Mouse (Mus musculus) heart, postnatal 0 days (tissue): Measurements from ENCODE around the gene Socs1. TPM values are rescaled to one million over a fixed set of nuclear protein-coding genes. Genes with fewer than 3 reads are reported as not detected.

Source experiments
- ATAC-seq: fragments of 200-750 bp; cut with Nextera tagmentation; 2 replicates; pipeline ENCODE4 v1.8.0; 2017; ENCODE audit warnings: low read depth, moderate number of reproducible peaks, moderate library complexity; ENCODE audit not compliant: insufficient read depth
- DNase-seq: peaks from one replicate; pipeline ENCODE4 v3.0.0-alpha.2; 2016; ENCODE audit warnings: low spot score
- H3K27ac ChIP-seq: fragments of 300-500 bp; sonication (generic); 2 replicates; pipeline ENCODE4 v1.5.1; 2014; ENCODE audit warnings: low read depth, mild to moderate bottlenecking
- H3K27me3 ChIP-seq: fragments of 300-500 bp; sonication (generic); 2 replicates; pipeline ENCODE4 v1.6.1; 2014; ENCODE audit warnings: low read length, mixed read lengths; ENCODE audit not compliant: control insufficient read depth, insufficient read depth
- H3K36me3 ChIP-seq: fragments of 300-500 bp; sonication (generic); replicated peaks from 2 replicates; pipeline ENCODE4 v1.6.1; 2014; ENCODE audit warnings: low read length, mixed read lengths; ENCODE audit not compliant: control insufficient read depth, insufficient read depth
- H3K4me1 ChIP-seq: fragments of 300-500 bp; sonication (generic); 2 replicates; pipeline ENCODE4 v1.6.1; 2014; ENCODE audit warnings: antibody characterized with exemption; ENCODE audit not compliant: control insufficient read depth, insufficient read depth
- H3K4me2 ChIP-seq: fragments of 300-500 bp; sonication (generic); 2 replicates; pipeline ENCODE4 v1.6.1; 2014; ENCODE audit warnings: low read depth, mild to moderate bottlenecking, low read length, moderate library complexity
- H3K4me3 ChIP-seq: fragments of 300-500 bp; sonication (generic); 2 replicates; pipeline ENCODE4 v1.5.1; 2014; ENCODE audit warnings: low read depth, low read length
- H3K9ac ChIP-seq: fragments of 300-500 bp; sonication (generic); replicated peaks from 2 replicates; pipeline ENCODE4 v1.6.1; 2014; ENCODE audit warnings: low read depth, low read length, mixed read lengths
- H3K9me3 ChIP-seq: fragments of 300-500 bp; sonication (generic); replicated peaks from 2 replicates; pipeline ENCODE4 v1.6.1; 2016; ENCODE audit warnings: low read length; ENCODE audit not compliant: control insufficient read depth
- CTCF ChIP-seq: IDR thresholded peaks from 2 replicates; pipeline ENCODE4 v1.5.1; 2016; ENCODE audit warnings: antibody characterized with exemption, control low read depth, low read depth
- EP300 ChIP-seq: IDR thresholded peaks from 2 replicates; pipeline ENCODE4 v1.6.1; 2016; ENCODE audit warnings: antibody characterized with exemption, low read depth
- WGBS: fragments of 180-500 bp; shearing (Covaris S2); extraction: QIAGEN DNeasy Blood & Tissue Kit; methylation state at CpG from one replicate; pipeline ENCODE4 v1.1.7; 2014; 5-methylcytosine and 5-hydroxymethylcytosine counted together
- polyA plus RNA-seq: library from polyadenylated mRNA; unstranded; fragments of >200 nt; fragmentation: Nextera tagmentation; extraction: Ambion mirVana; gene quantifications from 2 replicates; pipeline ENCODE4 v1.2.1, GENCODE M21; 2015
- total RNA-seq: library from RNA; depleted of rRNA; stranded (reverse); fragments of >200 nt; gene quantifications from 2 replicates; pipeline ENCODE4 v1.2.3, GENCODE M21; 2014; ENCODE audit warnings: low replicate concordance

Socs1 gene
- total and polyA plus RNA-seq, 2 experiments from 2014 or later = 0.80 to 2.7 TPM

- Histone ChIP-seq H3K4me3 (peak overlapping the region; percentile 79), H3K27me3 (no peaks in the 10 kb centered on the region), H3K9ac (peak overlapping the region; percentile 73), H3K27ac (peak overlapping the region; percentile 94), H3K4me2 (peak overlapping the region; percentile 93), H3K4me1 (peaks cover 28% of the 10 kb centered on the region), H3K36me3 (no peaks in the 10 kb centered on the region), H3K9me3 (no peaks in the 10 kb centered on the region)
- WGBS = 1% methylated on average over 9 of the region's 9 CpGs
- TF ChIP-seq EP300 (no peak), CTCF (peak; percentile 84)
- peak; percentile 92 for DNase-seq
- peak; percentile 46 for ATAC-seq
Measured at GRCm38 (mm10) chr16:10786288-10786687, 952 bp upstream of the Socs1 start.

GRCm38 (mm10) chr16:10784793-10785370 lies 454 bp downstream of the Socs1 start:
- peak; percentile 89 for TF ChIP-seq CTCF
- no peak; the same call in 1 of the 2 replicates for TF ChIP-seq EP300
- Histone ChIP-seq H3K4me2 (peak overlapping the region; percentile 93), H3K4me3 (peak overlapping the region; percentile 79), H3K9ac (peak overlapping the region; percentile 73), H3K4me1 (peaks cover 28% of the 10 kb centered on the region), H3K9me3 (no peaks in the 10 kb centered on the region), H3K27me3 (no peaks in the 10 kb centered on the region), H3K36me3 (no peaks in the 10 kb centered on the region), H3K27ac (peak overlapping the region; percentile 94)
- ATAC-seq = peak; percentile 77
- WGBS = under 1% methylated on average over 25 of the region's 55 CpGs
- peak; percentile 79 for DNase-seq

- peak overlapping the region; percentile 93 for H3K4me2 ChIP-seq
- H3K36me3 ChIP-seq = no peaks in the 10 kb centered on the region
- H3K9me3 ChIP-seq = no peaks in the 10 kb centered on the region
- H3K4me1 ChIP-seq = peaks cover 28% of the 10 kb centered on the region
- peak overlapping the region; percentile 27 for H3K9ac ChIP-seq
- no peak for ATAC-seq
- peak overlapping the region; percentile 79 for H3K4me3 ChIP-seq
- H3K27ac ChIP-seq = peak overlapping the region; percentile 94; the same call in 1 of the 2 replicates
- TF ChIP-seq EP300 (no peak), CTCF (no peak)
- no peaks in the 10 kb centered on the region for H3K27me3 ChIP-seq
- peak; percentile 37 for DNase-seq
- 2% methylated on average over 81 of the region's 81 CpGs for WGBS
Measured at GRCm38 (mm10) chr16:10783883-10784792, 1.2 kb downstream of the Socs1 start.

GRCm38 (mm10) chr16:10783451-10783850 lies 1.9 kb downstream of the Socs1 start:
- peak overlapping the region; percentile 79; the same call in 1 of the 2 replicates for H3K4me3 ChIP-seq
- H3K27ac ChIP-seq = no peak overlapping the region
- no peak for DNase-seq
- WGBS = 71% methylated on average over 8 of the region's 8 CpGs
- no peak for TF ChIP-seq EP300
- no peak for TF ChIP-seq CTCF
- peaks cover 28% of the 10 kb centered on the region for H3K4me1 ChIP-seq
- H3K27me3 ChIP-seq = no peaks in the 10 kb centered on the region
- no peaks in the 10 kb centered on the region for H3K9me3 ChIP-seq
- no peak for ATAC-seq
- H3K9ac ChIP-seq = no peak overlapping the region
- peak overlapping the region; percentile 93; the same call in 1 of the 2 replicates for H3K4me2 ChIP-seq
- no peaks in the 10 kb centered on the region for H3K36me3 ChIP-seq

GRCm38 (mm10) chr16:10783152-10783434 lies 2.2 kb downstream of the Socs1 start:
- Histone ChIP-seq H3K9ac (no peak overlapping the region), H3K27me3 (no peaks in the 10 kb centered on the region), H3K4me3 (peak overlapping the region; percentile 79; the same call in 1 of the 2 replicates), H3K4me2 (peak overlapping the region; percentile 93; the same call in 1 of the 2 replicates), H3K36me3 (no peaks in the 10 kb centered on the region), H3K27ac (no peak overlapping the region), H3K9me3 (no peaks in the 10 kb centered on the region), H3K4me1 (peaks cover 29% of the 10 kb centered on the region)
- ATAC-seq (no peak), DNase-seq (no peak)
- WGBS = 27% methylated on average over 1 of the region's 1 CpGs
- TF ChIP-seq EP300 (no peak), CTCF (no peak)
